Mouse (Mus musculus): ENCODE measurements around the gene Dnah6. TPM values are rescaled to one million over a fixed set of nuclear protein-coding genes. Genes with fewer than 3 reads are reported as not detected.

Dnah6 gene
- total and polyA plus RNA-seq, 3 experiments, result 0.01 to 0.05 TPM; not detected in 1

DNA sequence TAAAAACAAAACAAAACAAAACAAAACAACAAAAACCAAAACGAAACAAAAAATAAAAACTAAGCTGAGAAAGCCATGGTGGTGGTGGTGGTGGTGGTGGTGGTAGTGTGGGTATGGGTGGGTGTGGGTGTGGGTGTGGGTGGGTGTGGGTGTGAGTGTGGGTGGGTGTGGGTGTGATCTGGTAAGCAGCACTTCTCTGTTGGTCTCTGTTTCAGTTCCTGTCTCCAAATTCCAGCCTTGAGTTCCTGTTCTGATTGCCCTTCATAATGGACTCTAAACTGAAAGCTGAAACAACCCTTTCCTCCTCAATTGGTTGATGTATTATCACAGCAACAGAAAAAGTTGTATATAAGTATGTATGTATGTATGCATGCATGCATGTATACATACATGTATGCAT, 222.6 kb downstream of the Dnah6 start:
- TF ChIP-seq GATA1 (IDR thresholded peaks at IDR 0.05; ENCODE audit: borderline replicate concordance, low read length) (no peak), GATA2 (IDR thresholded peaks at IDR 0.05; ENCODE audit: borderline replicate concordance, low read depth, low read length) (no peak), CTCF (IDR thresholded peaks at IDR 0.05; ENCODE audit: low read depth, low read length) (no peak), TAL1 (conservative IDR thresholded peaks at IDR 0.05; ENCODE audit: low read depth, low read length) (no peak), POLR2AphosphoS5 (IDR thresholded peaks at IDR 0.05; ENCODE audit: insufficient replicate concordance, low read depth, low read length) (no peak)
- DNase-seq (ENCODE audit: low spot score) (no peak), ATAC-seq (ENCODE audit: extremely low read depth, insufficient number of reproducible peaks, low FRiP score, poor library complexity, severe bottlenecking) (no peak)
- H3K9me3 ChIP-seq (replicated peaks), result no peaks in the 10 kb centered on the region
- H3K27me3 ChIP-seq (ENCODE audit: insufficient read depth, low read length), result peaks cover 14% of the 10 kb centered on the region
- H3K4me3 ChIP-seq (ENCODE audit: low read depth, low read length), result no peak overlapping the region
- no peaks in the 10 kb centered on the region for H3K36me3 ChIP-seq (replicated peaks)
- H3K4me1 ChIP-seq (ENCODE audit: insufficient read depth, low read depth, low read length), result no peaks in the 10 kb centered on the region

DNA sequence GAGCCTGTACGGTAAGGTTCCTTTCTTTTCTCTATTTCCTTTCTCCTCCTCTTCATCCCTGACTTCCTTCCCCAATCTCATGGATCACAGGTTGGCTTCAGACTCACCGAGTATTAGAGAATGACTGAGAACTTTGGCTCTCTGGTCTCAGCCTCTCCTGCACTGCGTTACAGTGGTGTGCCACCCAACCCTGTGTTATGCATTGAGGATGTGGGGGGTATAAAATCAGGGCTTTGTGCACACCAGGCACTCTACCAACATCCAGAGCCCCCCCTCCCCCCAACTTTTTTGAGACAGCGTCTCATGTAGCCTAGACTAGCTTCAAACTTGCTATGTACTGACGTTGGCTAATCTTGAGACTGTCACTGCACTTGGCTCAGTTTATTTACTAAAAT, 227.8 kb downstream of the Dnah6 start:
- H3K4me1 ChIP-seq (ENCODE audit: insufficient read depth, low read depth, low read length), result no peaks in the 10 kb centered on the region; the same call in 1 of the 2 replicates
- no peaks in the 10 kb centered on the region for H3K9me3 ChIP-seq (replicated peaks)
- H3K4me3 ChIP-seq (ENCODE audit: low read depth, low read length), result no peak overlapping the region
- peaks cover 22% of the 10 kb centered on the region for H3K27me3 ChIP-seq (ENCODE audit: insufficient read depth, low read length)
- DNase-seq (ENCODE audit: low spot score) (no peak), ATAC-seq (ENCODE audit: extremely low read depth, insufficient number of reproducible peaks, low FRiP score, poor library complexity, severe bottlenecking) (no peak)
- TF ChIP-seq TAL1 (conservative IDR thresholded peaks at IDR 0.05; ENCODE audit: low read depth, low read length) (no peak), GATA1 (IDR thresholded peaks at IDR 0.05; ENCODE audit: borderline replicate concordance, low read length) (no peak)
- H3K36me3 ChIP-seq (replicated peaks), result no peaks in the 10 kb centered on the region

DNA sequence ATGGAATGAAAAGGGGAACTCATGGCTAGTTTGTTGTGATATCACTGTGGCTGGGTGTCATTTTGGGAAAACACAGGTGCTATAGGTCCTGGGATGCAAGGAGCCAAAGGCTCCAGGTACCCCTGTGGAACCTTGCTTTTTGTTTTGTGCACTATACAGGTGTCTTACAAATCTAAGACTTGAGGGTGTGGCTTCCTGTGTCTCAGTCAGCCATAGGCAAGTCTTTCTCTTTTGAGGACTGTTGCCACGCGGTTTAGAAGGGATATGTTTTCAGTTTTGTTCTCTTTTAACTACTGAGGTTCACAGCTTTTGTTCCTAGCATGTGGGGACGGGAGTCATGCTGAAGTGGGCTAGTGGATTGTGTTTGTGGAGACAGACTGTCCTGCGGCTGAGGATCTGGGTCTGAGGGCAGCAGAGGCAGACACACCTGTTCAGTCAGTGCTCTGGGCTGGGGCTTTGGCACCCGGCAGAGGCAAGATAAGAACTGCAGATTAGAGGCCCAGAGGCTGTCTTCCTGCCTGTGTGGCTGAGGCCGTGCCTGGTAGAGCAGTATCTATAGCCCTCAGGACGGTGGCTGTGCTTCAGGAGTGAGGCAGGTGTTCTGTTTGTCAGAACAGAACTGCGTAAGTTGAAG, 228.3 kb downstream of the Dnah6 start:
- Histone ChIP-seq H3K9me3 (replicated peaks) (no peaks in the 10 kb centered on the region), H3K4me1 (ENCODE audit: insufficient read depth, low read depth, low read length) (no peaks in the 10 kb centered on the region; the same call in 1 of the 2 replicates), H3K27me3 (ENCODE audit: insufficient read depth, low read length) (peaks cover 22% of the 10 kb centered on the region), H3K36me3 (replicated peaks) (no peaks in the 10 kb centered on the region), H3K4me3 (ENCODE audit: low read depth, low read length) (no peak overlapping the region)
- TF ChIP-seq POLR2AphosphoS5 (IDR thresholded peaks at IDR 0.05; ENCODE audit: insufficient replicate concordance, low read depth, low read length) (no peak), GATA2 (IDR thresholded peaks at IDR 0.05; ENCODE audit: borderline replicate concordance, low read depth, low read length) (no peak), GATA1 (IDR thresholded peaks at IDR 0.05; ENCODE audit: borderline replicate concordance, low read length) (no peak), CTCF (IDR thresholded peaks at IDR 0.05; ENCODE audit: low read depth, low read length) (no peak), TAL1 (conservative IDR thresholded peaks at IDR 0.05; ENCODE audit: low read depth, low read length) (no peak)
- no peak for DNase-seq (ENCODE audit: low spot score)
- ATAC-seq (ENCODE audit: extremely low read depth, insufficient number of reproducible peaks, low FRiP score, poor library complexity, severe bottlenecking), result no peak

DNA sequence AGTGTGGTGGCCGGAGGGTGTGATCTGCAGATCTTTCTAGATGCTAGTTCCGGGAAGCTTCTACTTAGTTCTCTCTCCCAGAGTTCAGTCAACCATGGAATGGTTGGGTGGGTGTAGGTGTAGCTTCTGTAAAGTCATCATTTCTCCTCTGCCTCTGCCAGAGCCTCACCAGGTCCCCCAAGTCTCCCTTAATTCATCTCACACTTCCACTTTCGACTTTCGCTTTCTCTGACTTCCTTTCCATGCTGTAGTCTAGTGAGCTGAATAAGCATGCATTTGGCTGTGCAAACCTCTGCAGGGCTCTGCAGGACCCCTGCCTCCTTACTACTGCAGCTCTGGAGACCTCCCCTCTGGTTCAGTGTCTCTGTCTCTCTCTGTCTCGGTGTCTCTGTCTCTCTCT, 231.2 kb downstream of the Dnah6 start:
- DNase-seq (ENCODE audit: low spot score) (no peak), ATAC-seq (ENCODE audit: extremely low read depth, insufficient number of reproducible peaks, low FRiP score, poor library complexity, severe bottlenecking) (no peak)
- Histone ChIP-seq H3K4me3 (ENCODE audit: low read depth, low read length) (no peak overlapping the region), H3K27me3 (ENCODE audit: insufficient read depth, low read length) (peaks cover 9% of the 10 kb centered on the region; the same call in 1 of the 2 replicates), H3K9me3 (replicated peaks) (no peaks in the 10 kb centered on the region), H3K4me1 (ENCODE audit: insufficient read depth, low read depth, low read length) (no peaks in the 10 kb centered on the region; the same call in 1 of the 2 replicates), H3K36me3 (replicated peaks) (no peaks in the 10 kb centered on the region)
- TF ChIP-seq GATA1 (IDR thresholded peaks at IDR 0.05; ENCODE audit: borderline replicate concordance, low read length) (no peak), GATA2 (IDR thresholded peaks at IDR 0.05; ENCODE audit: borderline replicate concordance, low read depth, low read length) (no peak), CTCF (IDR thresholded peaks at IDR 0.05; ENCODE audit: low read depth, low read length) (no peak), POLR2AphosphoS5 (IDR thresholded peaks at IDR 0.05; ENCODE audit: insufficient replicate concordance, low read depth, low read length) (no peak), TAL1 (conservative IDR thresholded peaks at IDR 0.05; ENCODE audit: low read depth, low read length) (no peak)

DNA sequence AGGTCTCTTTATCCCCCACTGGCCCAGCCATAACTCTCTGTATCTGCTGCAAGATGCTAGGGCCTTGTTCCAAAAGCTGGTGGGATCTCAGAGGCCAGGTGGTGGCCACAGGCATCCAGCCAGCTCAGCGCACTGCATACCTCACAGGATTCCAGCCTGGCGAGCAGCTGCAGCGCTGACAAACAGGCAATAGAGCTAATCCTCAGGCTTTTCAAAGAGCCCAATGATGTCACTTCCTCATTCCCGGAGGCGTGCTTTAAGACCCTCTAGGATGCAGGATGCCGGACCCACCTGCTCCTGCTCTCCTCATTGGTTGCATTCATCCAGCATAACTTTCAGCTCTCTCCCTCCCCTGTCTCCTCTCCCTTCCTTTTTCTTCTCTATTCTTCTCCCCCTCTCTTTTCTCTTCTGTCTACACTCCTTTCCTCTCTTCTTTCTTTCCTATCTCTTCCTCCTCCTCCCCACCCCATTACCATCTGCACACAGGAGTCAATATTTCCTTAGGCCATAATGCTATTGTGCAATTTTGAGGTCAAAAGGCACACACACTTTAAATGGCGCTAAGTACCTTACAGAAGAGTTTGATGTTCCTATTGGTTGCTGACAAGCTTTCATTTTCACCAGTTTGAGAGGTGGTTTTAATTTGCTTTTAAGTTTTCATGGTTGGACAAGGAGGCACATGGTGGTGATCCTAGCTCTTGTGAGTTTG, 232.3 kb downstream of the Dnah6 start:
- H3K27me3 ChIP-seq (ENCODE audit: insufficient read depth, low read length), result peaks cover 7% of the 10 kb centered on the region; the same call in 1 of the 2 replicates
- no peak for ATAC-seq (ENCODE audit: extremely low read depth, insufficient number of reproducible peaks, low FRiP score, poor library complexity, severe bottlenecking)
- H3K4me1 ChIP-seq (ENCODE audit: insufficient read depth, low read depth, low read length), result no peaks in the 10 kb centered on the region; the same call in 1 of the 2 replicates
- TF ChIP-seq GATA1 (IDR thresholded peaks at IDR 0.05; ENCODE audit: borderline replicate concordance, low read length) (no peak), CTCF (IDR thresholded peaks at IDR 0.05; ENCODE audit: low read depth, low read length) (no peak)
- H3K4me3 ChIP-seq (ENCODE audit: low read depth, low read length), result no peak overlapping the region
- H3K36me3 ChIP-seq (replicated peaks), result no peaks in the 10 kb centered on the region
- no peak for DNase-seq (ENCODE audit: low spot score)
- H3K9me3 ChIP-seq (replicated peaks), result no peaks in the 10 kb centered on the region

DNA sequence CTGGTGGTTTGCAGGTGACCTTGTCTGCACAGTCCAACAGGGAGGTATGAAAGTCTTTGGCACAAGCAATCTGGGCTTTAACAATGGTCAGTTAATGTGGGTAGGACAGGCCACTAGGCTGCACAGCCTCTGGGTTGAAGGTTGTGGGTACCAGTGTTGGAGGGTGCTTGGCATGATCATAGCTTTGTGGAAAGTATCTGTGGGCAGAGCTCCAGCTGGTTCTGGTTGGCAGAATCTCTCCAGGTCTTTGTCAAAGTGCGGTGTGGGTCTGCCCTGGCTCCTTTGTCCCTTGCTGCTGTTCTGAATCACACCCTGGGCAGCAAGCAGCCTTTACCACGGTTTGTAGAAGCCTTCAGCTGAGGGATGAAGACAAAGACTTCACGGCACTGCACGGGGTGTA, 238.9 kb downstream of the Dnah6 start:
- ATAC-seq (ENCODE audit: extremely low read depth, insufficient number of reproducible peaks, low FRiP score, poor library complexity, severe bottlenecking), result no peak
- TF ChIP-seq TAL1 (conservative IDR thresholded peaks at IDR 0.05; ENCODE audit: low read depth, low read length) (no peak), POLR2AphosphoS5 (IDR thresholded peaks at IDR 0.05; ENCODE audit: insufficient replicate concordance, low read depth, low read length) (no peak), GATA1 (IDR thresholded peaks at IDR 0.05; ENCODE audit: borderline replicate concordance, low read length) (no peak)
- no peak for DNase-seq (ENCODE audit: low spot score)
- Histone ChIP-seq H3K4me1 (ENCODE audit: insufficient read depth, low read depth, low read length) (no peaks in the 10 kb centered on the region), H3K9me3 (replicated peaks) (no peaks in the 10 kb centered on the region), H3K27me3 (ENCODE audit: insufficient read depth, low read length) (no peaks in the 10 kb centered on the region), H3K4me3 (ENCODE audit: low read depth, low read length) (no peak overlapping the region), H3K36me3 (replicated peaks) (no peaks in the 10 kb centered on the region)

Data from G1E (cell line).